Mouse (Mus musculus): ENCODE results near the gene Fryl. TPM values are rescaled to one million over a fixed set of nuclear protein-coding genes. Genes with fewer than 3 reads are reported as not detected.

Fryl gene
- total RNA-seq, 2 experiments from 2014 or later, result 28.9 to 32.8 TPM

DNA sequence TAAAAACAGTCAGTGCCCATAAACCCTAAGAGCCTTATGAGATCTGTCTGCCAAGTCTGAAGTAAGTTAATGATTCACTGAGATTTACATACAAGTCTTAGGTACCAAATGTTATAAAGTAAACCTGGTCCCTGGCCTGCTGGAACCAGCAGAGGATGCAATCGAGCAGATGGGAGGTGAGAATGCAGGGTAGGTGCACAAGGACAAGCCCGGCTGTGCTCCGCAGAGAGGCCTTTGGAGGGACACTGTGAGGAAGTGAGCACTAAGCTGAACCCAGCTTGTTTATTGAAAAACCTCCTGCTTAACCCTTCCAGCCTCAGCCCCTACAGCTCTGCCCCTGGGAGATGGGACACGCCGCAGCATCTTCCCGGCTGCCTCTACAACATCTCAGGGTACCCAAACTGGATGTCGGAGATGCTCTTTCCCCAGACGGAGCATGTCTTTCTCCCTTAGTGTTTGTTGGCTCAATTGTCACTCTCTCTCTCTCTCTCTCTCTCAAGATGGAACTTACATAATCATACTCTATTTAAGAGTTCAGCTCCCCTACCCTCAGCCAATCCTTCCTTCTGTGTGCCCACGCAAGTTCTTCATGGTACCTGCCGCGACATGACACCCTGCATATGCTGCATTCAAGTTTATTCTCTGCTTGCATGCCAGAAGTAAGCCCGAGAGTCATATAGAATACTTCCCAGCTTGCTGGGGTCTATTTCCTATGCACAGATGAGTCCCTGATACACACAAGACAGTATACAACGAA is 136.3 kb downstream of the Fryl start:
- DNase-seq (ENCODE audit: low spot score in 2 of 2), result no peak

DNA sequence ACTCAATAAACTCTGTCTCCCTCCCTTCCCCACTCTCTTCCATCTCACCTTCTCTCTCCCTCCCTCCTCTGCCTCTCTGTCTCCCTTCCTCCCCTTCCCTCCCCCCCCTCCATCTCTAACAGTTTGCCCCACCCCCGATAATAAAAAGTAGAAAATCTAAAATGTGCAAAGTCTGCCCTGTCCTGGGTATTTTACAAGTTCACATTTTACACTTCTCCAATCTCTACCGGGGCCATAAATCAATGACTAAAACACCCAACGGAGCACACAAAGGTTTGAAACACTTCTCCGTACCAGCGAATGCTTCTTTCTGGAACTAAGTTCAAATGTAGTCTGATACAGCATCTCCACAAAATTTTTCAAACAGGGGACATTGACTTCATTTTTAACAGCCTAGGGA is 136.9 kb downstream of the Fryl start:
- no peak for DNase-seq (ENCODE audit: low spot score in 2 of 2)

DNA sequence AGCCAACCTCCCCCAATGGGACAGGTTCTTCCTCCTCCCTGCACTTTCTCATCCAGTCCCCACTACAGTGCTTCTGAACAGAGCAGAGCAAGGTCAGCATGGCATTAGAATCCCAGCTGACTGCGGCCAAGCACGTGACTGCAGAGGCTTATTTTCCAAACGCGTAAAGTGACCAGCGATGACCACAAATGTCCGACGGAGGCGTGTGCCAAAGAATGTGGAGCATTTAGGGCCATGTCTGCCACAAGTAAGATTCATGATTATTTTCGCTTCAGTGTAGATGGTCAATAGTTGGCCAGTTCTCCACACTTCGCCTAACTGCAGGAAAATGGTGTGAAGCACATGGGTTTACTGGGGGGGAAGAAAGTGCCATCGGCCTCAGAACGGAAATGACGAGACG is 137.6 kb downstream of the Fryl start:
- no peak for DNase-seq (ENCODE audit: low spot score in 2 of 2)

DNA sequence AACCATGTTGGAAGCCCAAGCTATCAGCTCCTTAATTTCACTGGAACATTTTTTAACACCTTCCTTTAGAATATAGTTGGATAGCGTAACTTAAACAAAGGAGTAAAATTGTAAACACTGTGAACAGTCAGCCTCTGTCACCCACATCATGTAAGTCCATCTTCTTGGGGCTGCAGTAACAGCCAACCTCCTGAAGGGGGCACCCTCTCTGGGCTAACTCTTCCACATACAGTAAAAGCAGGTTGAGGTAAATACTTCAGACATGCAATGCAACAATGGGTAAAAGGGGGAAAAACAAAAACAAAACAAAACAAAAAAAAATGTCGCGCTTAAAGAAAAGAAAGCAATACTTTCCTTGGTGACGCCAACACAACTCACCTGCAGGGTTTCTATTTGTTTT is 141.5 kb downstream of the Fryl start:
- DNase-seq (ENCODE audit: low spot score in 2 of 2), result no peak

DNA sequence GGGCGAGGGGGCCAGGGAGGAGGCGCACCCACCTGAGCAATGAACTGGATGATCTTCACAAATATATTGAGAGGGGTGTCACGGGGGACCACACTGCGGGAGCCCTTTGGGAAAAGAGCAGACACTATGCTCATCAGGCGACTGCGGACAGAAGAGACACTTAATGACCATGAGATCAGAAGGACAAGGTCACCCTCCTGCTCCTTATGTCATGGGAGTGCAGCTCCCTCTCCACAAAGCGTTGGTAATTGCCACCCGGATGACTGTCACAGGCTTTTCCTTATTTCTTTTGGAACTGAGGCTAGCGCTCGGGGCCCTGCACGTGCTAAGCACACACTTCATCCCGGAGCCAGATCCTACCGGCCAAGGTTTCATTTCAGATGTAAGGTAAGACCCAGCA is 144.1 kb downstream of the Fryl start:
- peak in 1 of 2 experiments; percentile 7 for DNase-seq (ENCODE audit: low spot score in 2 of 2)

DNA sequence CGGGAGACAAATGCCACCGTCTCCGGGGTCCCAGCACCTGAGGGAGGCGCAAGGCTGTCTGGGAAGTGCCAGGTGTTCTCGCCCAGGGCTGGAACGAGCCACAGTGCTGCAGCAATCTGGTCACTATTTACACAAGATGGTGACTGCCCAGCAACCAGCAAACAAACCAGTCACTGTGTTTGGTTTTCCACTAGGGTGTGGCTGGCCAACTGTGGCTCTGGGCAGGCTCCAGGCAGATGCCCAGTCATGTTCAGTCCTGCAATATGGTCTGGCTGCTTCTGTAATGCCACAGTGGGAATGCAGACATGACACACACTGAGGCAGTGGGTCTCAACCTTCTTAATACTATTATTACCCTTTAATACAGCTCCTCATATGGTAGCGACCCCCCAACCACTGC is 152.8 kb downstream of the Fryl start:
- DNase-seq (ENCODE audit: low spot score in 2 of 2), result no peak

DNA sequence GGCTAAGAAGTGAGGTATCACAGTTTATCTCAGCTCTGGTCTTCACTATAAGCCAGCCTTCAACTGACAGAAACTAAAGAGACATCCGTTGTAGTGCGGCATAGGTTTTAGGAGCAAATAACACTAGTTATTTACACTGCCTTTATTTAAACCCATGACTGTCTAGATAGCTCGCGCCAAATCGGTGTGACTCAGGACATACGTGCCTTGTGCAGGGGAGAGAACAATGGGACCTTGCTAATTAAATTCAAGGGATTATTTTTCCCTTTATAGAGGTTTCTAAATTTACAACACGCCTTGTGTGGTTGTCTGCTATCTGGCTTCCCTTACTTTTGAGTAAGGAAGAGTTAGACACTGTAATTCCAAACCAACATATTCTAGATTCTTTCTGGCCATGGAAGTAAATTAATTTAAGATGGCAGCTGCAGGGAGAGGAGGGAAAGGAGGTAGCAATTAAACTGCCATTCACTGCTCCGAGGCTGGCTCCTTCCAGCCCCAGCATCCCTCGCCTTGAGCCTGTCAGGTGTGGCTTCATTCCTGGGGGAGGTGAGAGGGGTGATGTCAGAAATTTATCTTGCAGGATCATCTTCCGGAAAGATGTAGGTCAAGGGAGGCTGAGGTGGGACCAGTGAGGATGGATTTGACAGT is 154.0 kb downstream of the Fryl start:
- no peak for DNase-seq (ENCODE audit: low spot score in 2 of 2)

DNA sequence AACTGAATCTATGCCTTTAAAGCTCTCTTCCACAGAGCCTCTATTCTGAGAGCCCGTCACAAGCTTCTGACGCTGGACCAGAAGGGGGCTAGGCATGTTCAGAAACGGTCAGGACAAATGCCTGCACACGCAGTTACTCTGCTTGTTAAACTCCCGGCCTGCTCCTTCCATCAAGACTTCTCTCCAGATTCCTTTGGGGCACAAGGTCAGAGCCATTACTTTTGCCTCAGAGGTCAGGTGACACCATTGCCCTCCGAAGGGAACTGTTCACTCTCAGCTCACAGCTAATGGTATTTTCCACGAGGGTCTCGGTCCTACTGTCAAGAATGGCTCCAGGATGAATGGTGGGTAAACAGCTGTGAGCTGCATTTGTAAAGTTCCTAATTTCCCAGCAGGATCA is 164.2 kb downstream of the Fryl start:
- DNase-seq (ENCODE audit: low spot score in 2 of 2), result no peak

DNA sequence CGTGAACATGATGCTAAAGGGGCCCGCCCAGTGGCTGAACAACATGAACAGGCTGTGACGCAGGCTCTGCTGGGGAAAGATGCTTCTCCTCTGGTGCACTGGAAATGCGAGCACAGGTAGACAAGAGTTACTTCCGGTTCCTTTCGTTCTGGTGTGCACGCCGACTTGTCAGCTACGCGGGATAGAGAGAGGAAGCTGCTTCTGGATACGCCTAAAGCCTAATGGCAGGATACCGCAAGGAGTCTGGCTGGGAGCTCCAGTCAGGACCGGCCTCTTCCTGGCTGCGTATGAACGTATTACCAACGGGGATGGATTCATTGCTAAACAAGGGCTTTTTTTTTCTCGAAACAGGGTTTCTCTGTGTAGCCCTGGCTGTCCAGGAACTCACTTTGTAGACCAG is 167.3 kb downstream of the Fryl start:
- DNase-seq (ENCODE audit: low spot score in 2 of 2), result no peak

DNA sequence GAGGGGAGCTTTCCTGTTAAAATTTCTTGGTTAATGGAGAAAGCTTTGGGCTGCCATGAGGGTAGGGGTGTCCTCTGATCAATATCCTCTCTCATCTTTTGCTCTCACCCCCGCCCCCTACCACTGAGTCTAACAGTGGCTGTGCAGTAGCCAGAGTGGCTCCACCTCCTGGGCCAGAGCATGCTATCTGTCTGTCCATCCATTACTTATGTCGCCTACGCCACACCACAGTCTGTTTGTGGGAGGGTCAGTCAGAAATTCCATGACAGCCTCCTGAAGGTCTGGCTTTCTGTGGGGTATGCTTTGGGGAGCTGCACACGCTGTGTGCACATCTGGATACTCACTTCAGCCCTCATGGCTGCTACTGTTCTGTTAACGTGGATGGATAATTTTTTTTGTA is 174.9 kb downstream of the Fryl start:
- no peak for DNase-seq (ENCODE audit: low spot score in 2 of 2)

DNA sequence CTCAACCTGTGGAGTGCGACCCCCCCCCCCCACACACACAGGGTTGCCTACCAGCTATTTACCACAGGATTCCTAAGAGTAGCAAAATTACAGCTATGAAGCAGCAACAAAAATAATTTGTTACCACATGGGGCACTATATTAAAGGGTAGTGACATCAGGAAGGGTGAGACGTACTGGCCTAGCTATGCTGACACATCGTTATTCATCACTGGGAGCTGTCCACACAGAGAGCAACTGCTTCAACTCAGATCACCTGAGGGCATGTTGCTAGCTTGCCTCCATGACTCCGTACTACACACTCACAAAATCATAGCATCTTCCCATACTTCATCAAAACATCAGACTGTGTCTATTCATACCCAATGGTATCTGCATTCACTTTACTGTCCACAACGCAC is 176.6 kb downstream of the Fryl start:
- no peak for DNase-seq (ENCODE audit: low spot score in 2 of 2)

DNA sequence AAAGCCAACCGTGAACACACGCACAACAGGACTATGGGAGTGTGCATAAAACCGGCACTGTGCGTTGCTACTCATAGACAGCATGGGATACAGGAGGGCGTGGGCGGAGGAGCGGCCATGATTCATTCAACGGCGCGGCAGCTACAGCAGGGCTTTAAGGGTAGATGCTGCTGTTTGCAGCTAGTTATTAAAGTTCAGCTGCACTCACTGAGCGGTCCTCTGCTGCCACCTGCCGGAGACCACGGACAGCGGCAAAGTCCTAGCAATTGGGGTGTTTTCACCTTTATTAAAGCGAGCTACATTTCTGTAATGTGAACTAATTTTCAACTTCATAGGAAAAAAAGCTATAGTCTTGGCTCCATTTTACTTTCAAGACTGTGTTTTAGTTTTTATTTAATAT is 185.1 kb downstream of the Fryl start:
- peak; percentile 82 to 84 for DNase-seq (ENCODE audit: low spot score in 2 of 2)

DNA sequence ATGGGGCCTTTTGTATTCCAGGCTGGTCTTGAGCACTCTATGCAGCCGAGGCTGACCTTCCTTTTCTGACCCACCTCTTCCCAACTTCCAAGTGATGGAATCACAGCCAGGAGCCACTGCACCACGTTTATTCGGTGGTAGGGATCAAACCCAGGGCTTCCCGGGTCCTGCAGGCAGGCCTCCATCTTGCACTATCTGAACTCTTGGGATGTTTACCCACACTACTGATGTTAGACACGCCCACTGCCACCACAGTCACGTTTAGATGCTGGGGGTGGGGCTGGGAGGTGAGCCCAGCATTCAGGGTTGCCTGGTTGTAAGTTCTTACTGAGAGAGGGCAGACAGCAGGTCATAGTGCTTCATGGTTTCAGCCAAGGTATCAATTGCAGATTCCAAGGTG is 189.5 kb downstream of the Fryl start:
- no peak for DNase-seq (ENCODE audit: low spot score in 2 of 2)

DNA sequence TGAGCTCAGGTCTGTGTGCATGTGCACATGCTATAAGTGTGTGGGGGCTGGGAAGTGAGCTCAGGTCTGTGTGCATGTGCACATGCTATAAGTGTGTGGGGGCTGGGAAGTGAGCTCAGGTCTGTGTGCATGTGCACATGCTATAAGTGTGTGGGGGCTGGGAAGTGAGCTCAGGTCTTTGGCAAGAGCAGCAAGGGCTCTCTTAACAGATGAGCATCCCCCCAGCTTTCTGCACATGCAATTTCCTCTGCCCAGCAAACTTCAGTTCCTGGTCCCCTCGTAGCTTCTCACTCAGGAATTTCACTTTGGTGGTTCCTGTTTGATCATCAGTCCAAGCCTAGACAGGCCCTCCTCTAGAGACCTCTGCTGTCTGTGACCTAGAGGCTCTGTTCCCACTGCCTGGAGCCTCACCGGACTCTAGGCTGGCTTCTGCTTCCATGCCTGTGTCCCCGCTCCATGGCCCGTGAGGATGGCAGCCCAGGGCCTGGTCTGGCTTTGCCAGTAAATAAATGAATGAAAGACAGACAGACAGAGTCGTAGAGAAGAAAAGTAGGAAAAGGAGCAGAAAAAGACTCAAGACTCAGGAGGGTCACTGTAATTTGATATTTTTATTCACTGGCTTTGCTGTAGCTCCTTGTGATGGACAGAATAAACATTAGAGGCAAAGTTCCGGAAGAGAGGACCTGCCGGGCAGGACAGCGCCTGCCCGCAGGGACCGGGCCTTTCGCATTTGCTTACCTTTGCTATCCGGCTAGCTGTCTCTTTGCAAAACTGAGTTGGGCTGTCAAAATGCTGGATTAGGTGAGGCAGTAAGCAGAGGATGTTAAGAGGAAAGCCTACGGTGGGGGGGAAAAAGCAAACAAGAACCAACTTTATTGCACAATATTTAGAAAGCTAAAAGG is 192.4 kb downstream of the Fryl start:
- DNase-seq (ENCODE audit: low spot score in 2 of 2), result no peak

DNA sequence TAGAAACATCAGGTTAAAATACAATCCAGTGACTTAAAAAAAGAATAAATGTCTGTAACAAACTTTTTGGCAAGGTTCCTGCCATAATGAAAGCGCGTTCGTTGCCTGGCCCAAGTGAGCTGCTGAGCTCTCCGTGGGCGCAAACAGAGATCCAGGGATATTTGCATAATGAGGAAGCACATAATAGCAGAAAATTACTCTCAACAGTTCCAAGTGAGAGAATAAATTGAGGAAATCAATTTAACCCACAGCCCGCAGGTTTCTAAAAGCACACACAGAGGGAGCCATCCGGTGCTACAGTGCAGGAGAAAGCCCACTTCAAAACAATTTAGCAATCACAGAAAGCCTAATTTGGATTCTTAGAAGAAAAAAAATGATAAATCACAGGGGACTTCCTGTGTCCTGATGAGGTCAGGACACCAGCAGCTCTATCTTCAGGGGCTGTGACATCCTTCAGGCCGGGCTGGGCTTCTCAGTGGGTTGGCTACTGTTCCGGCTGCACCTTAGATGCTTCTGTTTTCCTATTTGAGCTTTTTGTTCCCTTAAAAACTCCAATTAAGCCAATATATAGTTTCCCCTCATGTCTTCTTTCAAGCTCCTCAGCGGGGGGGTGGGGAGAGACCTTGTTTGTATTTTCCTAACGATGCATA is 194.8 kb downstream of the Fryl start:
- no peak for DNase-seq (ENCODE audit: low spot score in 2 of 2)

DNA sequence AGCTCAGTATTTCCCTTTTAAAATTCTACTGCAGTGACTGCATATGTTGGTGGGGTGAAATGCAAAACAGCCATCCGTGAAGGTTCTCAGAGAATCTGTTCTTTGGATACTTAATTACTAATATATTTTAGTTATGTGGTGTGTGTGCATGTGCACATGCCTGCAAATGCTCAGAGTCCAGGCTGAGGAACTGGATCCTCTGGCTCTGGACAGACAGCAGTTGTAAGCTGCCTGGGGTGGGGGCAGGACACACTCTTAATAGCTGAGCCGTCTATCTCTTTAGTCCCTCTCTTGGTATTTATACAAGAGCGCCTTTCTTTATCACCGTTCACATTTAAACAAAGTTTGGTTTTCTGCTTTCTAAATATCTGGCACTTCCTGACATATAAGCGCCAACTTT is 199.5 kb downstream of the Fryl start:
- no peak for DNase-seq (ENCODE audit: low spot score in 2 of 2)

DNA sequence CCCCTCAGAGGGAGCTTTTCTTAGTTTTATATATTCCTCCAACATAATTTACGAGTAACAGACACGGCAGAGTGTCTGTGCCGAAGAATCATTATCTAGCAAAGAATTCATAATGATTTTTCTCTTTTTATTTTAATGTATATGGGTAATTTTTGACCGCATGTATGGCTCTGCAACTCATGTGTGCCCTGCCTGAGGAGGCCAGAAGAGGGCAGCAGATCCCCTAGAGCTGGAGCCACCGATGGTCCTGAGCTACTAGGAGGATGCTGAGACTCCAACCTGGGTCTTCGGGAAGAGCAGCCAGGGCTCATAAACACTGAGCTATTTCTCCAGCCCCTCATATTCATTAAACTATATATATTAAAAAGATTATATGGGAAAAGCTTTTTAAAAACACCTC is 200.0 kb downstream of the Fryl start:
- no peak for DNase-seq (ENCODE audit: low spot score in 2 of 2)

DNA sequence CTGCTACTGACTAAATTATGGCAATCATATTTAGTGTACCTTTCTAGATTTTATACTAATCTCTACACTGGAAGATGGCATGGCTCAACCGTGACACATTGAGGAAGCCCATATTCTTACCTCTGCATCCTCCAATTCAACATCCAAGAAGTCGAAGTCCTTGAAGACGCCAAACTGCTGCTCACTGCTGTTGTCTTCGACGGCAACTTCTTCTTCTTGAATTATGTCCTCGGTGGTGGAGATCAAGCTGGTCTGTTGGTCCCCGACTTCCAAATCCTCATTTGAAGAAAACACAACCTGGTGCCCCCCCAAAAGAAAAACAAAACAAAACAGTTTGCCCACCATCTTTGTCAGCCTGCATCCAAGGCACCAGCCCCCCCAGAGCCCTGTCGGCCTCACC is 202.5 kb downstream of the Fryl start:
- DNase-seq (ENCODE audit: low spot score in 2 of 2), result no peak

DNA sequence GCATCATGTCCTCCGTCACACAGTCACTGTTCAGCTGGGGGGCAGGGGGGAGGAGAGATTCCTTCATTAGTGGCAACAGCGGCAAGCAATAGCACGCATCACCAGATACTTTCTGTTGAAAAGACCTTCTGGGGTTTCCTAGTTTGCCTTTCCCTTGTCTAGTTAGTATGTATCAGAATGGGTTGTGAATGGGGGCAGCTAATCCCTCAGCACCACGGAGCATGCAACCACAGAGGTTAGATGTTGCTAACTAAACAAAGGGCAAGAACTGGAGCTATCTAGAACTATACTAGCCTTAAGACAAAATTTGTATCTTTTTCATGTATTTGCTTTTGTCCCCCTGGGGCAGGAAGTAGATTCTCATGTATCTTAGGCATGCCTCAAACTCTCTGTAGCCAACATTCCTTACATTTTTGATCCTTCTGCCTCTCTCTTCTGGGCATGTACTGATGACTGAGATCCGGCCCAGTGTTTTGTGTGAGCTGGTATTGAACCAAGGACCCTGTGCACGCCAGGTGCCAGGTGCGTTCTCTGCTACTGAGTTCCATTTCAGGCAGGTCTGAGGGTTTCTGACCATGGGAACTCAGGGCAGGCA is 208.7 kb downstream of the Fryl start:
- DNase-seq (ENCODE audit: low spot score in 2 of 2), result no peak

DNA sequence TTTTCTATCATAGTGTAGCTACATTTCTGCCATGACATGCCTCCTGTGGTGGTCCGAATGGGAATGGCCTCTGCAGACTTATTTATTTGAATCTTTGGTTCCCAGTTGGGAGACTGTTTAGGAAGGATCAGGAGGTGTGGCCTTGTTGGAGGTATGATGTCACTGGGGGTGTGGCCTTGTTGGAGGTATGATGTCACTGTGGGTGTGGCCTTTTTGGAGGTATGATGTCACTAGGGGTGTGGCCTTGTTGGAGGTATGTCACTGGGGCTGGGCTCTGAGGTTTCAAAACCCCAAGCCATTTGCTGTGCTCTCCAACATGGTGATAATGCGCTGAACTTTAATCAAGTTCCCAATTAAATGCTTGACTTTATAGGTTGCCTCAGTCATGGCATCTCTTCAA is 212.4 kb downstream of the Fryl start:
- no peak for DNase-seq (ENCODE audit: low spot score in 2 of 2)

DNA sequence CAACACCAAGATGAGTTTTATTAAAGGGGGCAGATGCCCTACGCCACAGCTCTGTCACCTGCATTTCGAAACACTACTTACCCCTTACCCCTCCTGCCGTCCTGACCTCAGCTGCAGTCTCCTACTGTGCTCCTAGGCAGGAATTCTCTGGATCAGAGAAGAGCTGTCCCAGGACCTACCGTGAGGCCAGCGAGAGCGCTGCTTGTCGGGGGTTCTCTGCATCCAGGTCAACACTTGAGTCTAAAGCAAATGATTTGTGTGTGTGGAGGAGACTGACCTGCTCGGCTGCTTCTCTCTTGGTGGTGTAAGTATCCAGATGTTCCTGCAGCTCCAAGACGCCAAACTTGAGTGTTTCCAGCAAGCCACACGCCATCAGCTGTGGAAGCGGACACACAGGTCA is 223.9 kb downstream of the Fryl start:
- DNase-seq (ENCODE audit: low spot score in 2 of 2), result no peak
